Mouse (Mus musculus) left cerebral cortex, adult 9 months (tissue): ENCODE measurements around the gene Syt1.
A peak's percentile ranks its signal among the peaks of the same experiment; 100 is the strongest.

Source experiments
- DNase-seq, 2 experiments: peaks; one replicate each; pipeline ENCODE4 v3.0.0; 2022; ENCODE audit warnings: low spot score in 2 of 2

Syt1 gene

DNA sequence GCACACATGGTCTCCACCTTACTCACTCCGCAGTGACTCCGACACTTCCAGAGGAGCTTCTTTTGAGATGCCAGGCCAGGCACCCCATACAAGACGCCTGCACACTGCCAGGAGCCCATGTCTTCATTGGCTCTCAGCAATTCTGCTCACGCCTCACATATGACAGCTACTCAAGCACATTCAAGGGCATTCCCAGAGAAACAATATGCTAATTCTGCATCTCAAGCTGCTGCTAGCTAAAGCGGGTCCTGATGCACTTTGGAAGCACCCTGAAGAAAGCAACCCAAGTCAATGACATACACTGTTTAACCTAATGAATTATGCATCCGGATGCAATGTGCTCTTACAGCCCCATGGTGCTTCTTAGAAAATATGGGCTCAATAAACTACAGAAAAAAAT lies 247.1 kb downstream of the Syt1 start:
- DNase-seq: no peak

DNA sequence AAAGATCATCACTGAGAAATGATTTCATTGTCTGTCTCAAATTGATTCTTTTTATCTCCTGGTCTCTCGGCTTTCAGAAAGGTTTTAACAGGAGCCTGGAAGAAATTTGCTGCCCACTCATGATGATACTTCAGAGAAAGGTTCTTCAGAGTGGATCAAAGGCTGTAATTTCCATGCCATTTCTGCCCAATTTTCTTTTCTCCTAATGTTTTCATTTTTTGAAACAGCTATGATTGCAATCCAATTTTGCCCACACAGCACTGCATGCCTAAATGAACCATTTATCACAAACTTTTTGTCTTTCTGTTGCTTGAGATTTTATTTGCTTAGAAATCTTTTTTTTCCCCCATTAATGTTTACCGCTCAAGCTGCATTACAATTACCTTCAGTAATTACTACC lies 257.5 kb downstream of the Syt1 start:
- DNase-seq: no peak

DNA sequence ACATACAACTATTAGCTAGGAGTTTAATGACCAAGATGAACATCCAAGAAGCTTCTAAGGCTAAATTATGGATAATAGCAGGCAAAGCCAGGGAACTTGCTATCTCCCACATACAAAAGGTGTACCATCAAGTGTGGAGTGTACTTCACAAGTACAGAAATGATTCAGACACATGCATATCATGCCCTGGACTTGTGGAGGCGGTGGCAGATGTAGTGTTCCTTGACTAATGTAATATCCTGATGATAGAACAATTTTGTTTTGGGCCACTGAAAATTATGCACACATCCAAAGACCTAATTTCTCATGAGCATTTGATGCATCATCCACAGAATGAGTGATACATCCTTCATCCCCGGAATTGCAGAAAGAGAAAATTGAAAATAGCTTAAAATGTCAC lies 267.0 kb downstream of the Syt1 start:
- DNase-seq: no peak

DNA sequence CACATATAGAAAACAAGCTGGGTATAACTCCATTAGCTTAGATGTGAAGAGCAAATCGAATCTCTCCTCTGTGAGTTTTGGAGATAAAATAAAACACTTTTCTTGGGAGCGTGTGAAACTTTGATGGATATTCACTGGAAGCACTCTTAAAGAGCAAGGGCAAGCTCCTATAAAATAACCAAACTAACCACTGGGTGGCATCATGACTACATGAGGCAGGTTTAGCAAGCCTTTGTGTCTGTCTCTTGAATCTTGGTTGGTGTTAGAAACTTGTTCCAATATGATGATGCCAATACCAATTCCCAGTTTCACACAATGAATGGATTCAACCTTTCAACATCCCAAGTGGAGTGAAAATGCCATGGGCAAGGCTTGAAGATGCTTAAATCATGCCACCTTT lies 276.8 kb downstream of the Syt1 start:
- DNase-seq: no peak

DNA sequence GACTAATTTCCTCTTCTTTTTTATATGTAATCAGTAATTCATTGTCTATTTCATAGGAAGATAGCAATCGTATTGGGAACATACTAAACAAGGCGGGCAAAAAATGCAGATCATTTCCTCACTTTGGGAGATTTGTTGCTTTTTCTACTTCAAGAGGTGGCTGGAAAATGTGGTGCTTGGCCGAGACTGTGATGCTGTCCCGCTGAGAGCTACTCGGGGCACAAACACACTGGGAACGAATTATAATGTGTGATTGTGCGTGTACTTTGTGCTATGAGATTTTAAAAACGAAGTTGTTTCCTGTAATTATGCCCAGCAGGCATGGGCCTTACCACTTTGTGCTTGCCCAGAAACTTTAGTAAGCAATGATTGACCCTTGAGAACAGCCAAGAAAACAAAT lies 281.8 kb downstream of the Syt1 start:
- DNase-seq: no peak

DNA sequence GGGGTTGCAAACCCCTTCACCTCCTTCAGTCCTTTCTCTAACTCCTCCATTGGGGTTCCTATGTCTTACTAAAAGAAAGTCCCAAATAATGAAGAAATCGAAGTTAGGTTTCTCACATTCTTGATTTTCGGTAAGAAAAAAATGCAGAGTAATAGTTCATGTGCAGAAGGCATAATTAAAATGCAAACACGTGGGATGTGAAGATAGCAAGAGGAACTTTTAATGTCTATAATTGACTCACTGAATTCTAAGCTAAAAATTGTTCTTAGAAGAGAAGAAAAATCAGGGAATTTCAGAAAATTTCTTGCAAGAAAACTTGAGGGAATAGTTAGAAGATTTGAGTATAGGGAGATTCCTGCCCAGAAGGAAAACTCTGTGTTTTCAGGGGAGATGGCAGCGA lies 284.4 kb downstream of the Syt1 start:
- DNase-seq: no peak

DNA sequence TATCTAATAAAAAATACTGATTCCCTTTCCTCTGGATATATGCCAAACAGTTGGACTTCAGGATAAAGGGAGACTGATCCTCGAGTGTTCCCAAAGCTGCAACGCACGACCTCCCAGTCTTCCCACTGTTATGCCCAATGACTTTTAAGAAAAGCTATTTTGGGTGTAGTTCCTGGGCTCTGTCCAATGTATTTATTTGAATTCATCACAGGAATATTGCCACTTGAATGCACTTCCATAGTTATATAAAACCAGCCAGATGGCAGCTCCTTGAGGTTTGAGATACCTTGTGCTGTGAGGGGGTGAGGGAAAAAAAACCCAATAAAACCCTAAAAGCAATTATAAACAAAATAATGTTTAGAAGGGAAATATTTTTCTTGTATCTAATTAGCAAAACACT lies 285.9 kb downstream of the Syt1 start:
- DNase-seq: no peak

DNA sequence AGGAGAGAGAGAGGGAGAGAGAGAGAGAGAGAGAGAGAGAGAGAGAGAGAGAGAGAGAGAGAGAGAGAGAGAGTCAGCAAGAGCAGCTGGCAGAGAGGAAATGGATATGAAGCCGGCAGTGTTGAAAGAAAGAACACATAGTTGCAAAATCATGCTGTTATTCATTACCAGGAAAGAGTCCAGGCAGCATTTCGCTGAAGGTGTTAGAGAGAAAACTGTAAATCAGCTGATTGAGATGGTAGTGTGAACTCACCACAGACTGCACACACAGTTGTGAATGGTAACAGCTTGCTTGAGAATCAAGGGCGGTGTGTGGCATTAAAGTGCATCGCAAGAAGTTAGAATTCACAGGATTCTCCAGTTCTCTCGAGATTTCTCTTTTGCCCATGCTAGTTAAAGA lies 300.3 kb downstream of the Syt1 start:
- DNase-seq: peak; percentile 58 to 60

DNA sequence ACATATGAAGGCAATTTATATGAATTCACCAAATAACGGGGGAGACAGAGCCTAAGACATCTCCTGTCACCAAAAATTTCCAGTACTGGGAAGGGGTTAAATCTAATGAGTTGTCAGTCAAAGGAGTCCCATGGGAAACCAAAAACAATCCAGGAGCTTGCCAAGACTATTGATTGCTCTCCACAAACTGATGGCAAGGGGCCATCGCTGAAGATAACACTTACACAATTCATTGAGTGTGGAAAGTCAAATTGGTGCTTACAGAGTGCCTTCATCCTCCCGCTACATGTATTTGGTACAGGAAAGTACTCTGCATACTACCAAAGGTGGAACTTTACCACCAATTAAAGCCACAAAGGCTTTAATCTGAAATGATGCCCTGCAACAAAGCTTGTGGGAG lies 305.1 kb downstream of the Syt1 start:
- DNase-seq: no peak

DNA sequence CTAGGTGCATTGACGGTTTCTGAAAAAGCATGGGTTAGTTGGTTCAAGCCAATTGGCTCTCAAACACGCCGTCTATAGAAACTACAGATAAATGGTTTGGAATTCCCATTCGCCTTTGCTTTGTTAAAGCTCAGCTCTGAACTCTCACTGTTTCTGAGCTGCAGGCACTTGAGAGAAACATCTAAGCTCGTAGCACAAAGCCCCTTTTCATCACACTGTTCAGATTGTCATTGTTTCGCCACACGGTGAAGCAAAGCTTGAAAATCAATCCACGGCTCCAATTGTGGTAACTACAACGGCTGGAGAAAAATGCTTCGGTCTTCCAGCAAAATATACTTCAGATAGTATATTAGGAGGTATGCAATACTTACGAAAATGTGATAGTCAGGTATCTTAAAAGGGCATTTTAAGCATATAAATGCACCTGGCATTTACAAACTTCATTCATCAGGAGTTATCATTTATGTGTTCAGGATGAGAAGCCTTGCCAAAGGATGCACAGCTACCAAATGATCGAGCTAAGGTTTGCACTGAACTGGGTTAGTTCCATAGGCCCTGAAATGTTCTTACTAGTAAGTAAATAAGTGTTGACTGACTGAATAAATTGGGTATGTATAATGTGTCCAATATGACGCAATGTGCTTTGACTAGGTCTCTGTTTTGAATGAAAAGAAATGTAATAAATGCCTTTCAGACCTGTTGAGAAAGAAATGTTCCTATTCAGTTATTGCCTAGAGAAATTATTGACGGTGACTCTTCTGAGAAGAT lies 309.2 kb downstream of the Syt1 start:
- no peak for DNase-seq

DNA sequence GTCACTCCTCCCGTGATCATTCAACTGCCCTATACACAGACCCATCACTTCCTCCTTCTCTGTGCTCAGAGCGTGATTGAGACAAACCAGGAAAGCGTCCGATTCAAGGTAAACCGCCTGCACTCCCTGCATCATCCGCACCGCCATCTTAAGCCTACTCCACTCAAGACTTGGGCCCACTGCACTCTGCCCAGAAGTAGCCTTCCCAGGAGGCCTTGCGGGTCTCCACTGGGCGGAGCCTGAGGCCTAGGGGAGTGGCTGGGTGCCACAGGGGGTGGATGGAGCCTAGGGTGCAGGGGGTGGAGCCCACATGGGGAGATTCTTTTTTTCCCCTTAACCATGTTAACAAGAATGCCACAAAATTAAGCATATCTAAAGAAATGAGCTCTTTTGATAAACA lies 310.8 kb downstream of the Syt1 start, which contains the start of gene Gm5136:
TSS of gene Gm5136 (minus strand) at position 215 of the 400 bp plus-strand sequence.
- no peak for DNase-seq

DNA sequence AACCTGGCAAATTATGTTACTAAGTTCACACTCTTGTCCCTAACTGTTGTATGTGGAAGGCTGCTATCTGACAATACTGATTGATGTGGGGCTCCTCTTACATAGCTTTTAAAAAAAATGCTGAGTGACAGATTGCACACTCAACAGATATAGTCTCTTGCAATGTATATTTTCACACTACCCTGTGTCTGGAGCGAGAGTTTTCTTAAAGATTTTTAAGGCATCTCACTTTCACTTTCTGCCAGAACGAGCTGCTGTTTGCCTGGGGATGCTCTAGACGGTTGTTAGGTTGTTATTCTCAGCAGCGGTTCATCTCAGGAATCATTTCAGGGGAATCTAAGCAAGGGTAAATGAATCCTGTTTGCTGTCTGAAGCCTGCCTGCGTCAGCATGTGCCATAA lies 313.7 kb downstream of the Syt1 start:
- DNase-seq: no peak

DNA sequence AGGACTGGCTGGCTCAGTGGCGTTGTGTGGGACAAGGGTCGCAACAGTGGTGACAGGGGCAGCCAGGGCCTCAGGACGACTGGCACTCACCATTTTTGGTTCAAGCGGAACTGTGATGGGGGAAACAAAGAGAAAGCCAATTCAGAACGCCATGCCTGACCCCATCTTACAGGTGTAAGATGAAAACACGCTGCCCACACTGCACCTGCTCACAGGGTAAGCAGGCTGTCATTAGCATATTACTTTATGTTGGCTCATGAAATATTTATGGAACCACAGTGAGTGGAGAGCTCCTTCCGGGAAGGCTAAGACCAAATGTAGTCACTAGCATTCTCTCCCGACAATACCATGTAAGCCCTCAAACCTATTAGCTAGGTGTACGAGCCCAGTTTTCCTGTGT lies 319.8 kb downstream of the Syt1 start:
- DNase-seq: no peak

DNA sequence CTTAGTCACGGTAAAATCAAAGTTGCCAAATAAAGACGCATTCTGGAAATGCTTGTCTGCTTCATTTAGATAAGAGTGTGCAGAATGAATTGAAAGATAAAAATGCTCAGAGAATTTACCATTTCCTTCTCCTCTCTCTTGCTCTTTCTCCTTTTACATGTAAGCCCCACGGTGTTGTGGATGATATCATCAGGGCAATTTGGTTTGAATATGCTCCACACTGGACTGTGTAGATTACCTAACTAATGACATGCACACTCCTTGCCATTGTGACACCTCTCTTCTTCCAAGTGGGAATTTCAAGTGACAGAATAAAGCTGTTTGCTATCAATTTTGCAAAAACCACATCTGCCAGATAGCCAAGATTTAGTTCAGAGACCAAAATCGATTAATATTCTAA lies 324.1 kb downstream of the Syt1 start:
- DNase-seq: no peak

DNA sequence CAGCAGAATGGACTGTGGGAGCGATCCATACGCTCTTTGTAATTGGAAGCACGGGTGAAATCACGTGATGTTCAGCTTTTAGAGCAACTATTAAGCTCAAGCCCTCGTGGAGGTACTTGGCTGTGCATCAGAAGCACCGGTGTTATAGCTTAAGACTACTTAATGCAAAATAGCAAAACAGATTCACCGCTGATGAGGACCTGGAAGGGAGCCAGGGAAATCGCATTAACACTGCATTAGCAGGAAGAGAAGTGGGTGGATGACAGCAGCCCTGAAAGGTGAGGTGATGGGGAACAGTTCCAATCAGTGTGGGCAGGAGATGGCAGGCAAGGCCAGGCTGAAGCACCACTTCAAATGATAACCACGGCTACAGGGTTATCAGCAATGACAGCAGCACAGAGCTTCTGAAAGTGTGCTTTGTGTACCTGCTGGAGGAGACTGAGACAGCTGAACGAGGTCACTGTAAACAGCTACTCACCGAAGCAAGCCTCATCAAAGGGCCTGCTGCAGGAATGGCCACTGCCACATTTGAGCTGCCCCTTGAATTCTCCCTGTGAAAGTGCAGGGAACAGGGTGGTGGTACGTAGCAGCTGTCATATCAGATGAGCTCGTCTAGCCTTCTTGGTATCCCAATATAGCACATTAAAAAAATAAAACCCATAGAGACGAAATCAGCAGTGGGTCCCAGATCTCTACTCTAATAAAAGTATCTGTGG lies 330.9 kb downstream of the Syt1 start:
- peak; percentile 59 to 64 for DNase-seq

DNA sequence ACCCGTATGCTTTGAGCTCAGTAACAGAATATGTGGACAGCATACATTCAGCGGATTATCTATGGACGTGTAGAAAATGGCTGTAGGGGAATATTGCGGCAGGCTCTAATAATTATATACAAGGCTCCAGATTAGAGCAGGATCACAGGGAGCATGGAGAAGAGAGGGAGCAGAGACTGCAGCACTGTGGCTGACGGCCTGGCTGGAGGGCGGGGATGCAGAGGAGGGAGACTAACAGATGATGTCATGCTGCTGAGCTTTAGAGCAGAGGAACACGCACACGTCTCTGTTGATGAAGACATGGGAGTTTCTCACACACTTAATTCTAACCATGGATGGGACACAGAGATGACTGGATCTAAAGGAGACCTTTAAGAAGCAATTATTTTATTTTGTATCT lies 333.7 kb downstream of the Syt1 start:
- DNase-seq: no peak

DNA sequence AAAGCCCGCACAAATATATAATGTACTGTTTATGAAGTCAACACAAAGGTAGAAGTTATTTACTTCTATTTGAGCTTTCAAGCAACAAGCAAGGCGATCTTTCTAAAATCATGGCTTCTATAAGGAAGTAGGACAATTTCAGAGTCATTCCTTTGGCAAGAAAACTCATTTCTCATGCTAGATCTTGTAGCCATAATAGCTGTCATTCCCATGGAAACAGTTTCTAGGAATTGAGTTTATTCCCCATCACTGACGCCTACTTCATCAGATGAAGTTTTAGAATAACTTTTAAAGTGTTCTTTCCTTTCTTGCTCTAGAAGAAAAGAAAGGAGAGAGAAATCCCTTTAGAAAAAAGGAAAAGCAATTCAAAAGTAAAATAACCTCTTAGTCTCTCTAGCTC lies 341.8 kb downstream of the Syt1 start:
- no peak for DNase-seq

DNA sequence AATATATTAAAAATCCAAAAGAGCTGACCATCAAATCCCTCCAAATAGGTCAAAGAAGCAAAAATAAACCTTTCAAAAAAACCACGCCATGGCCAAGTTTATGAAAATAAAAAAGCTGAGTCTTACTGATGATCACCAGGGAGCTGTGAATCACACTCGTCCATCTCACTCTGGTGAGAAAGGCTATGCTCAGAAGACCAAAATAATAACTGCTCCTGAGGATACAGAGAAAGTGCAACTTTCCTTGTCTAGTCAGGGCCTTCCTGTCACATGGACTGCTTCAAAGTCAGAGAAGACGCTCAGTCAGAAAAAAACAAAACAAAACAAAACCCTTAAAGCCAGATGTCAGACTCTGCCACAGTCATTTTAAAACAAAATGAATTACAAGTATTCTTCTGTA lies 350.5 kb downstream of the Syt1 start:
- no peak for DNase-seq

DNA sequence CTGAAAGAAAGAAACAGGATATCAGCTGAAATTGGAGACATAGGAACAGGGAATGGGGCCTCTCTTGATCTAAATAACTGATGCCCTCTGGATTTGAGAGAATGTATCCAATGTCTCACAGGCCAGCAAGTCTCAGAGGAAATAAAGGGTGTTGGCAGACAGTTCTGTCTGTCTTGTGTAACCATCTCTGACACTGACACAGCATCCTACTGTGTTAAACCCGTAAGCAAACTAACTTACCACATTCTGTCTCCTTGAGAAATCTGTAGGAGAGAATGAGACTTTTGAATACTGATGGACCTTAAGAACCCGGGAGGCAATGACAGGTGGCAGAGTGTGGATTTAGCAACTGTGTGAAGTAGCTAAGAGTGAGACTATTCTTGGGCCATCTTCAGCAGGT lies 352.5 kb downstream of the Syt1 start:
- DNase-seq: no peak

DNA sequence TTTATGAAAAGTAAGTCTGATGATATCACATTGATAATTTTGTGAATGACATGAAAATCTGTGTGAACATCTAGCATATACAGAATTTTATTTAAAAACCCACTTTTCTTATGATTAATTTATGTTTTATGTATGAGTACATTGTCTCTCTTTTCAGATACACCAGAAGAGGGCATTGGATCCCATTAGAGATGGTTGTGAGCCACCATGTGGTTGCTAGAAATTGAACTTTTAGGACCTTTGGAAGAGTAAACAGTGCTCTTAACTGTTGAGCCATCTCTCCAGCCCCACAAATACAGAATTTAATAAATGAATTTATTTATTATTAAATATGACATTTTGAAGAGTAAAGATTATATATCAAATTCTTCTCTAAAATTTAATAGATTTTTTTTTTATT lies 353.1 kb downstream of the Syt1 start:
- no peak for DNase-seq

DNA sequence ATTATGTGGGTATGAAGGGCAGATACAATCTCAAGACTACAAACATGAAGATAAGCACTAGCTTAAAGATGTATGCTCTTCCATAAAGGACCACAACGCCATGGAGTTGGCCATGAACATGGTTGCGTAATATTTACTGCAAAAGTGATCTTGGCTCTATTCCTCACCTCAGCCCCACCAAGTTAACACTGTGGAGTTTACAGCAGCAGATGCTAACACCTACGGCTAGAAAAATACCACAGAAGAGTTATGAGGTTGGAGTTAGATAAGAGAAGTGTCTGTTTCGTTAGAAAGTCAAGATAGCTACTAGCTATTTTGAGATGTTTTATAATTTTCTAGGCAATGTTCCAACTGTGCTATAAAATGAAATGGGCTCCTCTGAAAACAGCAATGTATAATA lies 353.9 kb downstream of the Syt1 start:
- DNase-seq: peak; percentile 51 to 55

DNA sequence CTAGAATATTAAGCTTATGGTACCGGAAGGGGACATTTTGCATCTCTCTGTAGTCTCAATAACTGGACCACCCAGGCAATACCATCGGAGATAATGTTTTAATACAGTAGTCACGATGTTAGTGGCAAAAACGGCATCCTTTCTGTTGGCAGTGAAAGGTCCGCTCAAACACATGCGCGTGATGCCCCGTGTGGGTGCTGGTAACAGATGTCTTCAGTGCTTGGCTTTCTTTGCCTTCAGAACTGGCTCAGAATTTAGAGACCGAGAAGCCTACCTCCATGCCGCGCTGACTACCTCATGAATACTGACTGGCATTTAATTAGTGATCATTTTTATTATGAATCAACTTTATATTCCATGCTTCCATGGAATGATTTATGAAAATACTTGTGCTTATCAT lies 355.7 kb downstream of the Syt1 start:
- DNase-seq: peak in 1 of 2 experiments; percentile 29

DNA sequence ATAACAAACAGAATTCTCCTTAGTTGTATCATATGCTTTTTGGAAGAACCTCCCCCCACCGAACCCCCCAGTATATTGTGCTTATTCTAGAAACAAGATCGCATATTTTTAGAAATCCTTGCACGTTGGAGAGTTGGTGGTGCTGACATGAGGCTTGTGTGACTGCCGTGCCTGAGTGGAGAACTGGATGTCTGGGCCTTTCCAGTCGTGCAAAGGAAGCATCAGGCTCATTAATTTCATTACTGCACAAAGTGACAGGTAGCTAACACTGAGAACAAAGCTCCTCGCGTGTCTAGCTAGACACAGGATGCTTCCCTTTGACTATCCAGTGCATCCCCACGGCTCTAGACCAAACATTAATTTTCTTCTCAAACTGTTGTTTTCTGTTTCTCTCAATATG lies 358.0 kb downstream of the Syt1 start:
- no peak for DNase-seq

DNA sequence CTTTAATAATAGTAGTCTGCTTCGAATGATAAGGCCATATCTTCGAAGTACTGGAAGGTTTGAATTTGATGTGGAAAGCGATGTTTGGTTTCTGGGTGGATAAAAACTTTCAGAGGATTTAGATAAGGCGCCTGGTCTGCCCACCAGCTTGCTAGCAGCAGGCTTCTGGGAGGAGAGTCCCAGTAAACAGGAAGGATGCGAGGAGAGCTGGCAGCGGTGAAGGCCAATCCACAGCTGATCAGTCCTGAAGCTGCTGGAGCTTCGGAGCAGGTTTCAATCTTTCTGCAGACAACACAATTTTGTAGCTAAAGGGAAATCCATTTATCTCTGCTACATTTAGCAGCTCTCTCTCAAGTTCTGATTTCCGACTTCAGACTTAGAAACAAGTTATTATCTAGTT lies 358.7 kb downstream of the Syt1 start:
- DNase-seq: no peak
